Mouse (Mus musculus) layer of hippocampus, adult 18-20 months (tissue): ENCODE measurements around the gene Lurap1l. TPM values are rescaled to one million over a fixed set of nuclear protein-coding genes. Genes with fewer than 3 reads are reported as not detected.
A peak's percentile ranks its signal among the peaks of the same experiment; 100 is the strongest.

Source experiments
- DNase-seq, 2 experiments: peaks; one replicate each; pipeline ENCODE4 v3.0.0; 2022; ENCODE audit warnings: low spot score in 2 of 2
- long read RNA-seq: library from polyadenylated mRNA; stranded (forward); transcript quantifications from one replicate; pipeline ENCODE4 v2.0.0, GENCODE M21; 2021
- total RNA-seq, 2 experiments: library from RNA; stranded (reverse); gene quantifications; 2 replicates each; pipeline ENCODE4 v1.2.3; 2021

The Lurap1l gene
- 10 to 100 TPM; 27.3 to 37.6 TPM for total RNA-seq
- long read RNA-seq, transcript Lurap1l-201 (2 exons, 3,066 nt): major isoform, 67 of 69 reads
- long read RNA-seq, partial matches to known transcripts: 0 of 69 reads
- long read RNA-seq, other reads (novel, unspliced or antisense): 2 of 69 reads

DNA sequence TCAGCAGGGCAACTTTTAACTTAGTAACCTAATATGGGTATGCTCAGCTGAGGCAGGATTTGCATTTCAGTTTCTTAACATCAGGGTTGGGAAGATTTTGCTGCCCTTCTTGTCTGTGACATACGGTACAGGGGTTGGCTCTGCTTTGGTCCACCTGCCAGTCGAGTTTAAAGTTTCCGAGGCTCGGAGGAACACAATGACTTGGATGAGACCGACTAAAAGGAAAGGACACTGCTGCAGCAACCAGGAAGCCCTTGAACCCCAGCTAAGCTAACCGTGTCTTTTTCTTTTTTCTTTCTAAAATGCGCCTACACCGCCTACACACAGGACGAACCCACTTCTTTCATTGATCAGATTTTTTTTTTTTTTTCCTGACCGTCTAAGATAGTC, at the start of gene Lurap1l:
Gene Lurap1l (plus strand): TSS at position 166 of the 390 bp plus-strand sequence.
- DNase-seq: peak; percentile 53 to 74

DNA sequence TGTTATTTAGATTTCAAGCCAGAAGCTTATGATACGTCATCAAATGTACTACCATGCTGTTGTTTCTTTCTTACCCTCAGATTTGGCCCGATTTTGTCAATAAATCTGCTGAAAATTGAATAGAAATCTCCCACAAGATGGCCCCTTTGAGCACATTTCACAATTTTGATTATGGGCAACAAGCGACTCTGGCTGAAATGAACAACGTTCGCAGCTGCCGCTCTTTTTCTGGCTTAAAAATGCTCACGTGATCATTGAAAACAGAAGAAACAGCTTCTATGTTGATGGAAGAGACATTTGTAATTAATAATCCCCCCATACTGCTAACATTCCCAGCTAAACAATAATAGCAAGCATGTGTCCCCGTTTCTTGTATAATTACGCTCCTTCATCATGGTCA, 47.5 kb upstream of the Lurap1l start:
- peak in 1 of 2 experiments; percentile 31 for DNase-seq

DNA sequence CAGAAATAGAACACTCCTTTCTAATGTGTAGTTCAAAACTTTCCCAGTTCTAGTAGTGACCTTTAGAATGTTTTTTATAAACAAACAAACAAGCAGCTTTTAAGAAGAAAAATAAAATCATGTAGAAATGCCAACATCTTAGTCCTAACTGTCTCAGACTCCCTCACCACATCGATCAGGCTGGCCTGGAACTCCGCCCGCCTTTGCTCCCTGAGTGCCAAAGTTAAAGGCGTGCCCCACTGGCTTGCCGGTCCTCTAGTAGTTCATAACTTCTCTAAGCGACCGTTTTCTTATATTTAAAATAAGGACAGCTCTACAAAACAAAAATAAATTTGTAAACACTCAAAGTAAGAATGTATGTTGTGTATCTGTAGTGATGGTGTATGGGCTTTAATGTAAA, 46.5 kb upstream of the Lurap1l start:
- no peak for DNase-seq

DNA sequence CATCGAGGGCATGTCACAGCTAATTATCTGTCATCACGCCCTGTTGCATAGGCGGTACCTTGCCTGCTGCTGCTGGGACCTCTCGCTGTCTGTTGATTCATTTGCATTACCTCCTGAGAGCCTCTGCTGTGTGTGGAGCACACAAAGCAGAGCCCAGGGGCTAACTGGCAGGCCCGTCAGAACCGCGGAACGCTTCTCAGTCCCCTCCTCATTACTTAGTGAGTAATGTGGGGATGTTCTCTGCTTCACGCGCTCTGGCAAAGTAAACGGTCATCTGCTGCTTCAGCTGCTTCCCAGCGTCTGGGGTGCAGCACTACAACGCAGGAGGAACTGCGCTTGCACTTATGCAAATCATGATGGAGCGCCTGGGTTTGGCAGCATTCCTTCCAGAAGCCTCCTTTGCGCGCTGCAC, 45.9 kb upstream of the Lurap1l start:
- peak; percentile 71 to 84 for DNase-seq

DNA sequence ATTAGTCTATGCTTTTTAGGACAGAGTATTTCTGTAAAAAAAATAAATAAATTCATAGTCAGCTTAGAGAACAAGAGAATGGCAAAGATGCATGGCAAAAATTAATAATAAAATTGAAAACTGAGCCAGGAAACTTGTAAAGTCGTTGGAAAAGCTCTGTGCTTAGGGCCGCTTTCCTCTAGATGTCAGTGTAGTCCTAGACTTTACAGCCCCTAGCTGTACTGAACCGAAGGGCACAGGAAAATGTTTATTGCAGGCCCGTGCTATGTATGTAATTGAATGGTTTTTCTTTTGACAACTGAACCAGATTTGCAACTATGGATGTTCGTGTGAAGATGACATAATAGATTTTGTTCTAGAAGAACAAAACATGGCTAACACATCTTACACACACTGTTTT, 44.4 kb upstream of the Lurap1l start:
- peak in 1 of 2 experiments; percentile 60 for DNase-seq

DNA sequence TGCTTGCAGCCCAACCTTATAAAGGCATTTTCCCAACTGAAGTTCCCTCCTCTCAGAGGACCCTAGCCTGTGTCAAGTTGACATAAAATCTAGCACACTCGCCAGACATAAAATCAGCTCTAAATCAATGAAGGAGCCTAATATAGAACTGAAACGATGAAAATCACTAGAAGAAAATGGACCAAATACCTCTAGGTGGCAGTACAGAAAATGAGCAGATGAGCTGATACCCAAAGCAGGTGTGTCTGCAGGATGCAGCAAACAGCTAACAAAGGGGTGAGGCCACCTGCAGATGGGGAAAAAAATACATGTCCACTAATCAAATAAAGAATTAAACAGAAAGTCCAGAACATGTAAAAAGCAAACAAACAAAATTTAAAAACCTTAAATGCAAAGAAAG, 40.8 kb upstream of the Lurap1l start:
- no peak for DNase-seq

DNA sequence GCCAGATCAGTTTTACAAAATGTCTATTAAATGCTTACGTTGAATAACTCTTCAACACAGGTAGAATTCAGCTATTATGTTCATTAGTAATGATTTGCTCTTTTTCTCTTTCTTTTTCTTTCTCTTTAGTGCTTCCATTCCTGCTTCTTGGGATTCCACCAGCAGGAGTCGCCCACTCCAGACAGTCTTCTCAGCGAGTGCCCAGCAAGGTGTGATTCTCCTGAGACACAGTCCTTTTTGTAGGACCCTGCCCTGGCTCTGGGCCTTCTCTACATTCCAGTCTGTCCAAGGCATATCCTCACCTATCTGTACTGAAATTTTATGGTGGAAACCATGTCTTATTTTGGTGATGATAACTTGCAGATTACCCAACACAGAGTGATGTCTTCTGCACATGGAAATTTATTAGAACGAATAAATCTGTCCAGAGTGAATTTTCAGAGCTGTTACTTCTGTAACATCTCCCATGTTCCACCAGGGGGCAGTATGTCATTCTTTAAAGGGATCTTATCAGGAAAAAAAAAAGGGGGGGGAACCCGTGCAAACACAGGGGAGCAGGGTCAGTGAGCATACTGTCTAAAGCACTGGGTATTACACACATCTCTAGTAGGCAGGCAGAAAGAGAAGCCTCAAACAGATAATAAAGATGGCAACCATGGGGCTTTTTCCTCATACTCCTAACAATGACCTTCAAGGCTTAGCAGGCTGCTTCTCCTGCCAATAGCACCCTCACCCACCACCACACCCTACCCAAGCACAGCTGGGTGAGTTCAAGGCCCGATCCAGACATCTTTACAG, 37.4 kb upstream of the Lurap1l start:
- DNase-seq: peak in 1 of 2 experiments; percentile 32

DNA sequence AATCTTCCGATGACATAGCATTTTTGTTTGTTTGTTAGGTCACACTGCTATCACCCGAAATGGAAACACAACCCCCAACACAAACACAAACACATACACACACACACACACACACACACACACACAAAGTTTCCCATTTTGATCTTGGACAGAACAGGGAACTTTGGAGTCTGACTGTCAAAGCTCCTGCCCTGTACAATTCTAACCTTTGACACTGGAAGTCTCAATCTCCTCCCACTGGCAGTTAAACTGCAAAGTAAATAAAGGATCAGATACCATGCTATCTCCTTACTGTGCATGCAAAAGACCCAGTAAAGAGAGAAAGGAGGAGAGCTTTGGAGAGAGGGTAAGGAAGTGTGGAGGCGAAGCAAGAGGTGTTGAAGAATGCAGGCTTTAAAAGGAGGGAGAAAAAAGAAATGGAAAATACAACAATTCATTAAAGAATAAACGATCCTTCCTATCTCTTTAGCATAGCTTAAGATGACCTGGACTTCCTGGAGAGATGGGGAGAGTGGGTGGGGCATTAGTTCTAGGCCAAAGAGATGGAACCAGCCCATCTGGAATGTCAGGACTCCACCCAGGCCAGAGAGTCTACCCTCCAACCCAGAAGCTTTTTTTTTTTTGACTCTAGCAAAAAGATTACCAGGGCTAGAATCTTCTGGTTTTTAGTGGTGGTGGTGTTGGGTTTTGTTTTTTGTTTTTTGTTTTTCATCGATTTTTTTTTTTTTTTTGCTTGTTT, 36.2 kb upstream of the Lurap1l start:
- DNase-seq: no peak

DNA sequence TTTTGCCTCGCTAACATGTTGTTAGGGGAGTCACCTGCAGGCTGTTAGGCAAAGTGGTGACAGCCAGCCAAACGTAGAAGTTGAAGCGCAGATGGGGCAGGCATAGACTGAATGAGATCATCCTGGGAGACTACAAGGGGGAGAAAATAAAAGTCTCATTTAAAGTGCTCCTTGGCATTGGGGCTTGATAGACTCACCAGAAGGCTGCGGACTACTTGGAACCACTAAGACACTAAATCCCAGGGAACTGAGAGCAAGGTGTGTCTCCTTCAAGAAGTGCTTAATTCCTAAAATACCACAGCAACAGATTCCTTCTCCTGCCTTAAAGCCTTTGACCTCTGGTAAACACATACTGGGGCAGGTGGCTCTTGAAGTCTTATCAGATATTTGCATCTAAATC, 35.4 kb upstream of the Lurap1l start:
- no peak for DNase-seq

DNA sequence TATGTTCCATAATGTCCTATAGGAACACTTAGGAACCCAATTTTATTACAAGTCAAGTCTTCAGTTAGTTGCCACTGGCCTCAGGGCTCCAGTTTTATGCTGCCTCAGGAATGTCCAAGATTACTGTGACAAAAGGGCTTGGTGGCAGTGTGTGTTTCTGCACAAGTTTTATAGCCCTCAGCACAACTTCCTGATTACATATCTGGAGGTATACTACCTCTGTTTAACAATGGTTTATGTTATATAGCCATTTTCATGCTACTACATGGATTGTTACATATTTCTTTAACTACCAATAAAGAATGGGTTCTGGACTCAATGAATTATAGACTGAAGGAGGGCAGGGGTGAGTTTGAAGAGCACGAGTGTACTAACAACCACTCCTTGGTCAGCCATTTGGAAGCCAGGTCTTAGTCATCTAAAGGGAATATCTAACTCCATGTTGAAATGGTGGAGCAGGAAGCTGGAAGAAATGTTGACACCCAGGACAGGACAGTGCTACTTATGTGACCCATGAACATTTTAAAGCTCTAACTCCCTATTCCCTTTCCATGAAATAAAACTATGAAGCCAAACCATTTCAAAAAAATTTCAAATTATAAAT, 28.3 kb upstream of the Lurap1l start:
- DNase-seq: no peak

DNA sequence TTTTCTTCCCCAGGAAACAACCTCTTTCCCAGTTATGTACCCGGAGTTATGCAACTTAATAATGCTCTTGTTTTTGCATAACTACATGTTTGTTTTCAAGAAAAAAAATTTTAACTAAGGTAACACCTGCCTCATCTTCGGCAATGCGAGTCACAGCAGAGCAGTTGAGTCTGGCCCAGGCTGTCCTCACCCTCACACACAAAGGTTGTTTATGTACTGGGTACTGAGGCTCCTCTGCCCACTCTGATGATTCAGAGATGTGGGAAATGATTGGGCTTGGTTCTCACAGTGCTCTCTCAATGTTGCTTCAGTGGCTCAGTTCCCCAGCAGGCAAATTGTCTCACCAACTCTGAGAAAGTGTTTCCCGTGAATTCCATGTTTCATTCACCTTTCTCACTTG, 23.8 kb upstream of the Lurap1l start:
- peak in 1 of 2 experiments; percentile 24 for DNase-seq

DNA sequence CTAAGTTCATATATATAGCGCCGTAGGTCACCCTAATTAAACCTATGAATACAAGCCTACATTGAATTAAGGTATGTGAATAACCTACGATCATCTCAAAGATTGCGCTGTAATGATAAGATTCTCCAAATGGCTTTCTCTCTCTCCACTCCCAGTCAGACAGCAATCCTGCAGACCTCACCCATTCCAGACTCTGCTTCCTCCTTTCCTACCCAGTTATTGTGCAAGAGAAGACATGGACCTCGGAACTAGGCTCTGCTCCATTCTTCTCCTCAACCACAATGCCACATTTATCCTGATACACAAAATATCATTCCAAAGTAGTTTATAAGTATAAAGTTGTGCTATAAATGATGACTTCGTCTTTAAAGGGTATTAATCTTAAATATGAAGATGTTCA, 19.4 kb upstream of the Lurap1l start:
- no peak for DNase-seq

DNA sequence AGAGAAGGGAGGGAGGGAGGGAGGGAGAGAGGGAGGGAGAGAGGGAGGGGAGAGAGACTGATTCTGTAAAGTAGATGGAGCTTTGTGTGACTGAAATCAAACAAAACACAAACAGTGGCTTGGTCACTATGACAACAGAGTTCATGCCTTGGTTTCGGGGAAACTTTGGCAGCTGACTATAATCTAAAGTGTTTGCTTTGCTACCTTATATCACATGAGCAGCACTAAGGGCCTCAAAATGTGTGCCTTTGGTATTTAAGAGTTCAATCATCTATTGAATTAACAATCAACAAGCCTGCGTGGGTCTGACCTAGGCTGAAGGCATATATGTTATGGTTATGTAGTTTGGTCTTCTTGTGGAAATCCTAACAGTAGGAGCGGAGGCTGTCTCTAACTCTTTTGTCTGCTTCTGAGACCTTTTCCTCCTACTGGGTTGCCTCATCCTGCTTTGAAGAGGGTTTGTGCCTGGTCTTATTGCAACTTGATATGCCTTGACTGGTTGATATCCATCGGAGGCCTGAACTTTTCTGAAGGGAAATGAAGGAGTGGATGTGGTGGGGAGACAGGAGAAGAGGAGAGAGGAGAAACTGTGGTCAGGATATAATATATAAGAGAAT, 15.1 kb upstream of the Lurap1l start:
- DNase-seq: no peak

DNA sequence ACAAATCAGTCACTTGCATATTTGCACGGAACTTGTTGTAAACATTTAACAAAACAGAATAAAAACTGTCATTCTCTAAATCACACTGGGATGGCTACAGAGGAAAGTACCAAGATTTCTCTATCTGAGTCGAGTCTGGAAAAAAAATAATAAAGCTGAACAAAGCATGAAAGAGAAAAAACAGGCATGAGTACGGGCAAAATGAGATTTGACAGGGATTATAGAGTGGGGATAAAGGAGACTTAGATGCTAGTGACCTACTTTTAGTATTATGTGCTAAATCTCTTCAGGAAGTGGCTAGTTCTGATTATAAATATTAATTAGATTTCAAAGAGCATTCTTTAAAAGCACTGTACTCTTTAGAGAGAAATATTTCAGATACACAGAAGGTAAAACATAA, 3.7 kb upstream of the Lurap1l start:
- no peak for DNase-seq

DNA sequence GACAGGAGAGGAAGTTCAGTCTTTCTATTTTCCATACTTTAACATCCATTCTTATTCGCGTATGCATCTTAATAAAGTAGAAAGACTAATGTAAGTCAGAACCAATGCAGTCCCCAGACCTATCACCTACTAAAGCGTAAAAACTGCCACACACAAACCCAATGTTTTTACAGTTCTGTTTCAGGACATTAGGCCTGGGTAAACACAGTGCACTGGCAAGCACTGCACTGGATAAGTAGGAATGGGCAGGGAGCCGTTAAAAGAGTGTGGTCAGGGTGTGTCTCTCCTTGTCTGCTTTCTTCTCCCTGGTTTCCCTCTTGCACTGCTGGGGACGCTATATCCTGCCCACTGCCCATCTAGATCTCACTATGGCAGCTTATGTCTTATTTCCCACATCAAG, 2.5 kb upstream of the Lurap1l start:
- no peak for DNase-seq

DNA sequence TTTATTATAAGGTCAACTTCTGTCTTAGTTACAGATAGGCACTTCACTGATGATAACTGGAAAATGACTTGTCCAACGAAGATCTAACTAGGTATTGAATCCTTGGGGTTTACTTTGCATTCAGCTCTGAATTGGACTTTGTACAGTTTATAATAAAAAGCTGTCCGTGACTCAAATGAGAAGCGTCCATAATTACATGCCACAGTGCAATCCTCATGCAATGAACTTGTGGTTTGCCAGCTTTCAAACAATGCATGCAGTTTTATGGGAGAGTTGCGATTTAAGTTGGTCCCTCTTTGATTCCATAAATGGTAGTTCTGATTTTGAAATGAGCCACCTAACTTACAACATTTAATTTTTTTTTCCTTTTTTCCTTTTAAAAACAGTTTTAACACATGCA, 1.5 kb upstream of the Lurap1l start:
- DNase-seq: no peak

DNA sequence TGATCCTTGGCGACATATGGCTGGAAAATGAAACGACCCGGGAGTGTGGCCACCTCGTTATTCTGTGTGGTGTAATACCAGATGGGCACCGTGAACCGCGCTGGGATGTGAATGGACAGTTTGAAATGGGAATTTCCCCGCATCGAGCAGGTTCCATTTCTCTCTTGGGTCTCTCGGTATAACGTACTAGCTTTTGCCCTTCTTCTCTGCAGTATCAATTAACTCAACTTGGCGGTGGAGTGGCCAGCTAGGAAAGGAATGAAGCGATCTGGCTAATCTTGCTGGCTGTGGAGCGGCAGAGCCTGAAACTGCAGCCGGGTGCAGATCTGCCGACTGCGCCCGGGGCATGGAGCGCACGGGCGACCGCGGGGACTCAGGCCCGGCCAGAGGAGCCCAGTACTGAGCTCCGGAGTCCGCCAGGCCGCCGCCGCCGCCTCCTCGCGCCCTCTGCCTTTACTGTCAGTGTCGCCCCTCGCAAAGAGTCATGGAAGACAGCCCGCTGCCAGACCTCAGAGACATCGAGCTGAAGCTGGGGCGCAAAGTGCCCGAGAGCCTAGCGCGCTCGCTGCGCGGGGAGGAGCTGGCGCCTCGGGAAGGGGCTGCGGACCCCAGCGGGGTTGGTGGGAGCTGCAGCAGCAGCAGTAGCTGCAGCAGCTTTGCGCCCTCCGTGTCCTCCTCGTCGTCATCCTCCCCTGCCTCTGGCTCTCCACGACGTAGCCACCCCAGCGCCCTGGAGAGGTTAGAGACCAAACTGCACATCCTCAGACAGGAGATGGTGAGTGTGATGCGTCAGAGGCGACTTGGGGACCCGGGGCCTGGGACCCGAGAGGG, 640 bp downstream of the Lurap1l start:
- peak; percentile 48 to 59 for DNase-seq

DNA sequence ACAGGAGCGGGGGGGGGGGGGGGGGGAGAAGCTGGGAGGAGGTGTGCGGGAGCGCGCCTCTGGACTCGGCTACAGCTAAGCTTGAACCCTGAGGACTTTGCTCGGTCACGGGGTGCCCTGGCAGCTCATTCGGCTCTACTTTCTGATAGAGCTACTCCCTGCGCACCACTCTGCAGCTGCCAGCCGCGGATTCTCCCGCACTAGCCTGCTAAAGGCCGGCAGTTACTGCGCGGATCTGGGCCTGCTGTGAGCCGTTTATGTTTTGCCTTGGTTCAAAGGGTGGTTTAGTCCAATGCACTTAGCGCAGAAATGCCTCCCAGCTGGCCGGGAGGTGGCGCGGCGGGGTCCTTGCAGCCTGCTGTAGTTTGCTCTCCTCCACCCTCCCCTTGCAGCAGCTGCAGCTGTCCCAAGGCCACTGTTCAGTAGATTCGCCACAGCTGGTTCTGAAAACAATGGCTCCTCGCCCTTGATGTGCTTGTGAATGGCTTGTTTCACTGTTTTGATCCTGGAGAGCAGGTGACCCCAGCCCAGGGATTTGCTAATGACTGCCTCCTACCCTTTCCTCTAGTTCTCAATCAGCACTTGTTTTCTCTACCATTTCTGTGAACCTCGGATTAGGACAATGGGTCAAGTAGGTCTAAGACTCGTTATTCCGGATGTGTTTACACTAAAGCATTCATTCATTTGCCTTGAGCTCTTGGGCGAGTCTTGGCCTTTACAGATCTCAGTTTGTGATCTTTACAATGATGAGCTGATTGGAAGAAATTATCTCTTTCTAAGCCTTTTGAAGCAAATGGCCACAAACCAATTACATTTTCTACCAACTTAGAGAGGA, 1.5 kb downstream of the Lurap1l start:
- DNase-seq: peak; percentile 64 to 78

DNA sequence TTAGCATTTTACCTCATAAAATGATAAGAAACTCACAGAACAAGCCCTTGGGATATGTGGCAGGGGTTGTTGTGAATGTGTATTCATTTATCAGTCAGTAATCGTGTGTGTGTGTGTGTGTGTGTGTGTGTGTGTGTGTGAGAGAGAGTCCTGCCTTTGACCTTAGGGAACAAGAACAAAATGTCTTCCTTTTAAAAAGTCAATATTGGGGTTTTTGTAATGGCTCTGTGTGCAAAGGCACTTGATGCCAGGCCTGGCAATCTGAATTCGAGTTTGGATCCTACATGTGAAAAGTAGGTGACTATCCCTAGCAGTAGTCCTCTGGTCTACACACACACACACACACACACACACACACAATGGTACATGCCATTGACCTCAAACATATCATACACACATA, 4.8 kb downstream of the Lurap1l start:
- no peak for DNase-seq

DNA sequence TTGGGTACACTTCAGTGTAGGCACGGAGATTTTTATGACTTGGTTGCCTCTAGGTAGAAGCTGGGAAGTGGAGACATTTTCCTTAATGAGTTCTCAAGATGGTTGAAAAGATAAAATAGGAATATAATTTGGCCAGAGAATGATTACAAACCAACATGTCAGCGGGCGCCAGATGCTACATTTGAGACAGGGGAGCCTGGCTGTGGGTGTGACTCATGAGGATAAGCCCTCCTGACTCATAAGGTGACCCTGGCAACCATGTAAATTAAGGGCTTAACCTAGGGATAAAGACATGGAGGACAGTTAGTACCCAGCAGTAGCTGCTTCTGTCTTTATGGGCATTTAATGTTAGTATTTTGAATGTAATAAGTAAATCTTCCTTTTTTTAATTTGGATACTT, 6.2 kb downstream of the Lurap1l start:
- DNase-seq: no peak
